Mouse (Mus musculus) thymus, adult 2 months (tissue): ENCODE measurements around the gene Serpinb1a.

Experiments
- CTCF ChIP-seq: fragments of 200-500 bp; IDR thresholded peaks from 2 replicates; pipeline ENCODE4 v1.5.1; 2012; ENCODE audit warnings: mild to moderate bottlenecking, control low read depth, low read length, moderate library complexity, borderline replicate concordance; ENCODE audit not compliant: control insufficient read depth, poor library complexity, insufficient read depth; ENCODE audit errors: extremely low read depth
- POLR2A ChIP-seq: fragments of 200-500 bp; IDR thresholded peaks from 2 replicates; pipeline ENCODE4 v1.6.1; 2012; ENCODE audit warnings: mild to moderate bottlenecking, low read length, control low read depth, moderate library complexity; ENCODE audit not compliant: control insufficient read depth, poor library complexity, insufficient read depth; ENCODE audit errors: extremely low read depth

DNA sequence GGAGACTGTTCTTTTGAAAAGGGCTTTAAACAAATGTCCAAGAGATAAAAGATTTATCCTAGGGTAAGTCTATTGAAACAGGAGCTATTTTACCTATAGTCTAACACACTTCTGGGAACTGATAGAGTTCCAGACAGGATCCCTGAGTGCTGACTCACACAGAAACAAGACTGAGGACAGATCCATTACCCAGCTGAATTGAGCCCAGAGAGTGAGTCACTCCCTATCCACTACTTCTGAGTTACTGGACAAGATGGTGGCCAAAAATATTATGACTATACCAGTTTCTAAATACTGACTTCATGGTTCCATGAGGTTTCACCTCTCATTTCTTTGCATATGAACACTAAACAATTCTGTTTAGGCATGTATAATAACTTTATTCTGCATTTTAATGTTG lies 4.8 kb downstream of the Serpinb1a start:
- no peak for TF ChIP-seq CTCF
- no peak for TF ChIP-seq POLR2A
